Mouse (Mus musculus) heart, postnatal 0 days (tissue): ENCODE data around the gene Tmem107. TPM values are rescaled to one million over a fixed set of nuclear protein-coding genes. Genes with fewer than 3 reads are reported as not detected.
A peak's percentile ranks its signal among the peaks of the same experiment; 100 is the strongest.

Experiments used
- ATAC-seq: fragments of 200-750 bp; cut with Nextera tagmentation; 2 replicates; pipeline ENCODE4 v1.8.0; 2017; ENCODE audit warnings: low read depth, moderate number of reproducible peaks, moderate library complexity; ENCODE audit not compliant: insufficient read depth
- DNase-seq: peaks from one replicate; pipeline ENCODE4 v3.0.0-alpha.2; 2016; ENCODE audit warnings: low spot score
- H3K27ac ChIP-seq: fragments of 300-500 bp; sonication (generic); 2 replicates; pipeline ENCODE4 v1.5.1; 2014; ENCODE audit warnings: low read depth, mild to moderate bottlenecking
- H3K27me3 ChIP-seq: fragments of 300-500 bp; sonication (generic); 2 replicates; pipeline ENCODE4 v1.6.1; 2014; ENCODE audit warnings: low read length, mixed read lengths; ENCODE audit not compliant: control insufficient read depth, insufficient read depth
- H3K36me3 ChIP-seq: fragments of 300-500 bp; sonication (generic); replicated peaks from 2 replicates; pipeline ENCODE4 v1.6.1; 2014; ENCODE audit warnings: low read length, mixed read lengths; ENCODE audit not compliant: control insufficient read depth, insufficient read depth
- H3K4me1 ChIP-seq: fragments of 300-500 bp; sonication (generic); 2 replicates; pipeline ENCODE4 v1.6.1; 2014; ENCODE audit warnings: antibody characterized with exemption; ENCODE audit not compliant: control insufficient read depth, insufficient read depth
- H3K4me2 ChIP-seq: fragments of 300-500 bp; sonication (generic); 2 replicates; pipeline ENCODE4 v1.6.1; 2014; ENCODE audit warnings: low read depth, mild to moderate bottlenecking, low read length, moderate library complexity
- H3K4me3 ChIP-seq: fragments of 300-500 bp; sonication (generic); 2 replicates; pipeline ENCODE4 v1.5.1; 2014; ENCODE audit warnings: low read depth, low read length
- H3K9ac ChIP-seq: fragments of 300-500 bp; sonication (generic); replicated peaks from 2 replicates; pipeline ENCODE4 v1.6.1; 2014; ENCODE audit warnings: low read depth, low read length, mixed read lengths
- H3K9me3 ChIP-seq: fragments of 300-500 bp; sonication (generic); replicated peaks from 2 replicates; pipeline ENCODE4 v1.6.1; 2016; ENCODE audit warnings: low read length; ENCODE audit not compliant: control insufficient read depth
- CTCF ChIP-seq: IDR thresholded peaks from 2 replicates; pipeline ENCODE4 v1.5.1; 2016; ENCODE audit warnings: antibody characterized with exemption, control low read depth, low read depth
- EP300 ChIP-seq: IDR thresholded peaks from 2 replicates; pipeline ENCODE4 v1.6.1; 2016; ENCODE audit warnings: antibody characterized with exemption, low read depth
- WGBS: fragments of 180-500 bp; shearing (Covaris S2); extraction: QIAGEN DNeasy Blood & Tissue Kit; methylation state at CpG from one replicate; pipeline ENCODE4 v1.1.7; 2014; 5-methylcytosine and 5-hydroxymethylcytosine counted together
- polyA plus RNA-seq: library from polyadenylated mRNA; unstranded; fragments of >200 nt; fragmentation: Nextera tagmentation; extraction: Ambion mirVana; gene quantifications from 2 replicates; pipeline ENCODE4 v1.2.1, GENCODE M21; 2015
- total RNA-seq: library from RNA; depleted of rRNA; stranded (reverse); fragments of >200 nt; gene quantifications from 2 replicates; pipeline ENCODE4 v1.2.3, GENCODE M21; 2014; ENCODE audit warnings: low replicate concordance

Gene Tmem107
- total and polyA plus RNA-seq, 2 experiments from 2014 or later, result 10.9 to 18.3 TPM

- Histone ChIP-seq H3K4me1 (peaks cover 9% of the 10 kb centered on the region; the same call in 1 of the 2 replicates), H3K27ac (no peak overlapping the region), H3K9ac (no peak overlapping the region), H3K36me3 (no peaks in the 10 kb centered on the region), H3K4me2 (no peak overlapping the region), H3K4me3 (no peak overlapping the region), H3K9me3 (no peaks in the 10 kb centered on the region), H3K27me3 (no peaks in the 10 kb centered on the region)
- no peak for TF ChIP-seq CTCF
- no peak for TF ChIP-seq EP300
- 72% methylated on average over 9 of the region's 9 CpGs for WGBS
- ATAC-seq (no peak), DNase-seq (no peak)
These were observed 6.7 kb downstream of the Tmem107 start for GRCm38 (mm10) chr11:69077316-69077715.

GRCm38 (mm10) chr11:69078041-69078440 is 7.4 kb downstream of the Tmem107 start:
- ATAC-seq (no peak), DNase-seq (no peak)
- Histone ChIP-seq H3K27ac (no peak overlapping the region), H3K9ac (no peak overlapping the region), H3K9me3 (no peaks in the 10 kb centered on the region), H3K4me2 (no peak overlapping the region), H3K27me3 (no peaks in the 10 kb centered on the region), H3K36me3 (no peaks in the 10 kb centered on the region), H3K4me1 (peaks cover 9% of the 10 kb centered on the region; the same call in 1 of the 2 replicates), H3K4me3 (no peak overlapping the region)
- TF ChIP-seq EP300, result no peak
- TF ChIP-seq CTCF, result no peak
- WGBS, result 86% methylated on average over 6 of the region's 6 CpGs

GRCm38 (mm10) chr11:69078805-69079438 is 8.3 kb downstream of the Tmem107 start:
- Histone ChIP-seq H3K27me3 (no peaks in the 10 kb centered on the region), H3K27ac (peak overlapping the region; percentile 43; the same call in 1 of the 2 replicates), H3K4me1 (peaks cover 9% of the 10 kb centered on the region; the same call in 1 of the 2 replicates), H3K9me3 (no peaks in the 10 kb centered on the region), H3K4me2 (no peak overlapping the region), H3K9ac (no peak overlapping the region), H3K36me3 (no peaks in the 10 kb centered on the region), H3K4me3 (no peak overlapping the region)
- TF ChIP-seq CTCF, result no peak
- no peak for TF ChIP-seq EP300
- 54% methylated on average over 5 of the region's 5 CpGs for WGBS
- DNase-seq (peak; percentile 46), ATAC-seq (peak; percentile 48; the same call in 1 of the 2 replicates)

GRCm38 (mm10) chr11:69080102-69080854 is 9.7 kb downstream of the Tmem107 start:
- no peaks in the 10 kb centered on the region for H3K9me3 ChIP-seq
- H3K4me2 ChIP-seq, result no peak overlapping the region
- H3K4me3 ChIP-seq, result no peak overlapping the region
- ATAC-seq (no peak), DNase-seq (no peak)
- H3K4me1 ChIP-seq, result peaks cover 9% of the 10 kb centered on the region; the same call in 1 of the 2 replicates
- H3K36me3 ChIP-seq, result no peaks in the 10 kb centered on the region
- TF ChIP-seq CTCF, result no peak
- H3K27ac ChIP-seq, result no peak overlapping the region
- no peak overlapping the region for H3K9ac ChIP-seq
- H3K27me3 ChIP-seq, result no peaks in the 10 kb centered on the region
- 72% methylated on average over 15 of the region's 15 CpGs for WGBS

- H3K4me1 ChIP-seq, result peaks cover 9% of the 10 kb centered on the region; the same call in 1 of the 2 replicates
- no peak overlapping the region for H3K27ac ChIP-seq
- no peaks in the 10 kb centered on the region for H3K27me3 ChIP-seq
- no peak for ATAC-seq
- no peaks in the 10 kb centered on the region for H3K9me3 ChIP-seq
- H3K9ac ChIP-seq, result no peak overlapping the region
- WGBS, result 88% methylated on average over 8 of the region's 8 CpGs
- no peak overlapping the region for H3K4me2 ChIP-seq
- no peaks in the 10 kb centered on the region for H3K36me3 ChIP-seq
- no peak overlapping the region for H3K4me3 ChIP-seq
- DNase-seq, result no peak
- TF ChIP-seq EP300, result no peak
These were observed 10.2 kb downstream of the Tmem107 start for GRCm38 (mm10) chr11:69080855-69081222.
